Mouse (Mus musculus) cortical plate, adult 2 months (tissue): Measurements from ENCODE around the gene Trmt10a. TPM values are rescaled to one million over a fixed set of nuclear protein-coding genes. Genes with fewer than 3 reads are reported as not detected.

Experiments used
- H3K27ac ChIP-seq: fragments of 200-500 bp; 2 replicates; pipeline ENCODE4 v1.5.1; 2012; ENCODE audit warnings: low read length, control low read depth, inconsistent platforms; ENCODE audit not compliant: insufficient read depth
- H3K4me1 ChIP-seq: fragments of 200-500 bp; 2 replicates; pipeline ENCODE4 v1.6.1; 2011; ENCODE audit warnings: low read length; ENCODE audit not compliant: control insufficient read depth, insufficient read depth
- H3K4me3 ChIP-seq: fragments of 200-500 bp; 2 replicates; pipeline ENCODE4 v1.5.1; 2011; ENCODE audit warnings: mild to moderate bottlenecking, low read length, control low read depth; ENCODE audit not compliant: insufficient read depth
- CTCF ChIP-seq: fragments of 200-500 bp; IDR thresholded peaks from 2 replicates; pipeline ENCODE4 v1.5.1; 2011; ENCODE audit warnings: mild to moderate bottlenecking, control low read depth, low read length; ENCODE audit not compliant: insufficient read depth; ENCODE audit errors: extremely low read depth
- POLR2A ChIP-seq: fragments of 200-500 bp; IDR thresholded peaks from 2 replicates; pipeline ENCODE4 v1.6.1; 2011; ENCODE audit warnings: mild to moderate bottlenecking, low read length, control low read depth; ENCODE audit not compliant: insufficient read depth; ENCODE audit errors: extremely low read depth
- polyA plus RNA-seq: library from polyadenylated mRNA; depleted of rRNA; stranded (reverse); fragments of >200 nt; gene quantifications from 2 replicates; pipeline ENCODE4 v1.2.3, GENCODE M21; 2012; rRNA removed

Gene Trmt10a
- polyA plus RNA-seq = 6.7 and 9.0 TPM in 2 replicates

- peak within 1 kb of the TSS; percentile 47 for H3K4me3 ChIP-seq
- H3K27ac ChIP-seq = peak within 1 kb of the TSS; percentile 82
- TF ChIP-seq CTCF (no peak), POLR2A (peak; percentile 78)
- H3K4me1 ChIP-seq = no peaks in the 10 kb centered on the region; the same call in 1 of the 2 replicates
Measured at GRCm38 (mm10) chr3:138143315-138144059, at the start of gene Trmt10a. Gene Trmt10a, plus strand, starts transcription at chr3:138143448.

- TF ChIP-seq CTCF (no peak), POLR2A (no peak)
- Histone ChIP-seq H3K4me1 (no peaks in the 10 kb centered on the region), H3K27ac (no peak overlapping the region), H3K4me3 (no peak overlapping the region)
Measured at GRCm38 (mm10) chr3:138095301-138095700, 47.9 kb upstream of the Trmt10a start.

GRCm38 (mm10) chr3:138095718-138096117 is 47.5 kb upstream of the Trmt10a start:
- H3K4me1 ChIP-seq = no peaks in the 10 kb centered on the region
- H3K27ac ChIP-seq = no peak overlapping the region
- H3K4me3 ChIP-seq = no peak overlapping the region
- TF ChIP-seq CTCF (no peak), POLR2A (no peak)

- H3K4me3 ChIP-seq = no peak overlapping the region
- H3K27ac ChIP-seq = no peak overlapping the region
- TF ChIP-seq CTCF = no peak
- TF ChIP-seq POLR2A = no peak
- no peaks in the 10 kb centered on the region for H3K4me1 ChIP-seq
Measured at GRCm38 (mm10) chr3:138096263-138097028, 46.8 kb upstream of the Trmt10a start.

- Histone ChIP-seq H3K4me1 (no peaks in the 10 kb centered on the region), H3K27ac (no peak overlapping the region), H3K4me3 (no peak overlapping the region)
- TF ChIP-seq POLR2A (no peak), CTCF (no peak)
Measured at GRCm38 (mm10) chr3:138097718-138098117, 45.5 kb upstream of the Trmt10a start.

- TF ChIP-seq CTCF = no peak
- no peak for TF ChIP-seq POLR2A
- no peak overlapping the region for H3K4me3 ChIP-seq
- no peaks in the 10 kb centered on the region for H3K4me1 ChIP-seq
- no peak overlapping the region for H3K27ac ChIP-seq
Measured at GRCm38 (mm10) chr3:138101936-138102335, 41.3 kb upstream of the Trmt10a start.

- Histone ChIP-seq H3K4me1 (no peaks in the 10 kb centered on the region), H3K4me3 (no peak overlapping the region), H3K27ac (no peak overlapping the region)
- TF ChIP-seq POLR2A (no peak), CTCF (no peak)
Measured at GRCm38 (mm10) chr3:138103690-138104089, 39.6 kb upstream of the Trmt10a start.

GRCm38 (mm10) chr3:138105056-138105455 is 38.2 kb upstream of the Trmt10a start:
- Histone ChIP-seq H3K4me1 (no peaks in the 10 kb centered on the region), H3K27ac (no peak overlapping the region), H3K4me3 (no peak overlapping the region)
- TF ChIP-seq CTCF = no peak
- no peak for TF ChIP-seq POLR2A

- Histone ChIP-seq H3K27ac (no peak overlapping the region), H3K4me1 (no peaks in the 10 kb centered on the region), H3K4me3 (no peak overlapping the region)
- TF ChIP-seq CTCF = no peak
- TF ChIP-seq POLR2A = no peak
Measured at GRCm38 (mm10) chr3:138106887-138107286, 36.4 kb upstream of the Trmt10a start.

- no peak for TF ChIP-seq CTCF
- Histone ChIP-seq H3K4me3 (no peak overlapping the region), H3K27ac (no peak overlapping the region), H3K4me1 (no peaks in the 10 kb centered on the region)
Measured at GRCm38 (mm10) chr3:138110910-138111782, 32.1 kb upstream of the Trmt10a start.
